Mouse (Mus musculus): Measurements from ENCODE around the gene Afdn.

Afdn gene

GRCm38 (mm10) chr17:13759853-13760627 lies at the start of gene Afdn:
TSS of gene Afdn (plus strand) at chr17:13760539.
- peak in 1 of 2 experiments; percentile 30 for DNase-seq

- DNase-seq = no peak
These were observed 49.2 kb upstream of the Afdn start for GRCm38 (mm10) chr17:13711173-13711572.

GRCm38 (mm10) chr17:13712116-13712515 lies 48.2 kb upstream of the Afdn start:
- no peak for DNase-seq

GRCm38 (mm10) chr17:13712518-13712917 lies 47.8 kb upstream of the Afdn start:
- no peak for DNase-seq

GRCm38 (mm10) chr17:13714128-13714527 lies 46.2 kb upstream of the Afdn start:
- DNase-seq = no peak

GRCm38 (mm10) chr17:13714654-13715053 lies 45.7 kb upstream of the Afdn start:
- DNase-seq = no peak

- no peak for DNase-seq
These were observed 44.8 kb upstream of the Afdn start for GRCm38 (mm10) chr17:13715511-13715910.

- no peak for DNase-seq
These were observed 44.0 kb upstream of the Afdn start for GRCm38 (mm10) chr17:13716336-13716735.

GRCm38 (mm10) chr17:13717428-13717827 lies 42.9 kb upstream of the Afdn start:
- DNase-seq = no peak

GRCm38 (mm10) chr17:13720187-13720586 lies 40.2 kb upstream of the Afdn start:
- no peak for DNase-seq

GRCm38 (mm10) chr17:13721372-13721771 lies 39.0 kb upstream of the Afdn start:
- DNase-seq = no peak

- no peak for DNase-seq
These were observed 37.9 kb upstream of the Afdn start for GRCm38 (mm10) chr17:13722434-13722833.

GRCm38 (mm10) chr17:13725004-13725550 lies 35.3 kb upstream of the Afdn start:
- no peak for DNase-seq

- no peak for DNase-seq
These were observed 33.4 kb upstream of the Afdn start for GRCm38 (mm10) chr17:13726832-13727355.

GRCm38 (mm10) chr17:13730980-13731726 lies 29.2 kb upstream of the Afdn start:
- DNase-seq = no peak

GRCm38 (mm10) chr17:13731727-13732112 lies 28.6 kb upstream of the Afdn start:
- DNase-seq = no peak

- DNase-seq = no peak
These were observed 27.7 kb upstream of the Afdn start for GRCm38 (mm10) chr17:13732685-13733084.

- no peak for DNase-seq
These were observed 26.4 kb upstream of the Afdn start for GRCm38 (mm10) chr17:13733971-13734370.

- DNase-seq = no peak
These were observed 25.3 kb upstream of the Afdn start for GRCm38 (mm10) chr17:13735057-13735456.

- no peak for DNase-seq
These were observed 24.5 kb upstream of the Afdn start for GRCm38 (mm10) chr17:13735803-13736282.

GRCm38 (mm10) chr17:13737336-13737735 lies 23.0 kb upstream of the Afdn start:
- DNase-seq = no peak

GRCm38 (mm10) chr17:13738121-13738776 lies 22.1 kb upstream of the Afdn start:
- DNase-seq = no peak

GRCm38 (mm10) chr17:13738916-13739315 lies 21.4 kb upstream of the Afdn start:
- no peak for DNase-seq
